Mouse (Mus musculus) mature B cell (primary cell): ENCODE data around the gene Lin28a.

Source experiments
- in situ Hi-C: fragments of 300-500 bp; cut with MboI; formaldehyde crosslinking; loops from 2 replicates; pipeline ENCODE4 v1.14.3; 2019

Gene Lin28a

DNA sequence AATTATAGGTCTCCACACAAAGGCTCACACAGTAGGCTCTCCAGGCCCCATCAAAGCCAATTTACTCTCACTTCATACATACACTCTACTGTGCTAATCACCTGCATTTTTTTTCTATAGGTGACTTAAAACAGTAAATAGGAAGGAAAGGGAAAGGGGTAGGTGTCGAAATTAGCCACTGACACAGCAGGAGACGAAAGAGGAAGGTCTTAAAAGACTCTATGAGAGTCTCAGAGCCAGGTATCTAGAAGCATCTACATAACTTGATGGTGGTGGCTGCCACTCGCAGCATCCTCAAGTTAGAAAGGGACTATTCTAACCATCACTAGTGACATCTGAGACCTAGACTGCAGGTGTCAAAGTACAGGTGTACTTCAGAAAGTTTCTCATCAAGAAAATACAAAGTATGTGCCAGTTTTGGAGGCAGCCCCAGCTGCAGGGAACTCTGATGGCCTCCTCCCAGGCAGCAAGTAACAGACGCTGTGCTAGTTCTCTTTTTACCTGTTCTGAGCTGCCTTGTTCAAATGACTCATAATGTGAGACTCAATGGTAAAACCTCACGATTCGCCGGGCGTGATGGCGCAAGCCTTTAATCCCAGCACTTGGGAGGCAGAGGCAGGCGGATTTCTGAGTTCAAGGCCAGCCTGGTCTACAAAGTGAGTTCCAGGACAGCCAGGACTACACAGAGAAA is 40.5 kb downstream of the Lin28a start:
- in situ Hi-C loops = no loop called here

- in situ Hi-C loops = no loop called here
Measured at GRCm38 (mm10) chr4:133971741-133972140, 46.9 kb downstream of the Lin28a start.

- in situ Hi-C loops = no loop called here
Measured at GRCm38 (mm10) chr4:133970876-133971275, 47.8 kb downstream of the Lin28a start.

DNA sequence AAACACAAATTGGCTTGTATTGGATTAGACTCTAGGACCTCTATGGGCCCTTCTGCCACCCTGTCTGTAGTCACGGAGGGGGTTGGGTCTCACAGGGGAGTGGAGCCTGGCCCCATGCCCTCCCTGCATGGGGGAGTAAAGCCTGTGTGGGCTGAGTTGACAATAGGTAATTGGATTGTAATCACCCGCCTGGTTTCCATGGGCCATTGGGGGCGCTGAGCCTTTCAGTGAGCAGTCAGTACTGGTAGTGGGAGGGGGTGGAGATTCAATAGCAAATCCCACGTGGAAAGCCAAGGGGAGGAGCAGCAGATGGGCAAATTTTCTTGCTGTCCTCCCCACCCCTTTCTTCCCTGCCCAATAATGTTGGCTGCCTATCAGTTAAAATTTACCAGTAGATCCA is 48.4 kb downstream of the Lin28a start:
- in situ Hi-C loops = no loop called here

DNA sequence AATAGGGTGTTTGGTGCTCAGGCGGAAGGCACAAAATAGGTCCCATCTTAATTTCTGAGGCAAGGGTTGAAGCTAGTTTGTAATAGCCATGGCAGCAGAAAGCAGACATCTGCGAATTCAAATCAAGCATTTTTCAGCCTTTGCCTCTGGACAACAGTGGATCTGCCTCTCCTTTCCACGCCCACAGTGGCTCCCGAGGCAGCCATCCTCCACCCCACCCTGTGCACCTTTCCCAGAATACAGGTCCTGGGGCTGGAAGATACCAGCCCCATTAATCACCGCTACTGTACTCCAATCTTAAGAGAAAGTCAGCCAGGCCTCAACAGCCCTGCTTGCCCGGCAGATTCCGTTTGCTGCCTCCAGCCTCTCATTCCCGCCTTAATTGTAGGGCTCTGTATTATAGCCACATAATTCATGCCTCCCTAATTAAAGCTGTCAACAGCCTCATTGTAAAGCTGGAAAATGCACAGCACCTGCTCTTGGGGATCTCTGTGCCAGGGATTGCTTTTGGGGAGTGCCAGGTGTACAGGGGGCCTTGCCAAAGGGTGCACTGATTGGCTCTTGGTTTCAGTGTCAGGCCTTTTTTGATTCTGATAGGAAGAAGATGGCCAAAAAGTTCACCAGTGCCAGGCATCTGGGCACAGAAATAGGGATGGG is 49.4 kb downstream of the Lin28a start:
- in situ Hi-C loops = no loop called here

DNA sequence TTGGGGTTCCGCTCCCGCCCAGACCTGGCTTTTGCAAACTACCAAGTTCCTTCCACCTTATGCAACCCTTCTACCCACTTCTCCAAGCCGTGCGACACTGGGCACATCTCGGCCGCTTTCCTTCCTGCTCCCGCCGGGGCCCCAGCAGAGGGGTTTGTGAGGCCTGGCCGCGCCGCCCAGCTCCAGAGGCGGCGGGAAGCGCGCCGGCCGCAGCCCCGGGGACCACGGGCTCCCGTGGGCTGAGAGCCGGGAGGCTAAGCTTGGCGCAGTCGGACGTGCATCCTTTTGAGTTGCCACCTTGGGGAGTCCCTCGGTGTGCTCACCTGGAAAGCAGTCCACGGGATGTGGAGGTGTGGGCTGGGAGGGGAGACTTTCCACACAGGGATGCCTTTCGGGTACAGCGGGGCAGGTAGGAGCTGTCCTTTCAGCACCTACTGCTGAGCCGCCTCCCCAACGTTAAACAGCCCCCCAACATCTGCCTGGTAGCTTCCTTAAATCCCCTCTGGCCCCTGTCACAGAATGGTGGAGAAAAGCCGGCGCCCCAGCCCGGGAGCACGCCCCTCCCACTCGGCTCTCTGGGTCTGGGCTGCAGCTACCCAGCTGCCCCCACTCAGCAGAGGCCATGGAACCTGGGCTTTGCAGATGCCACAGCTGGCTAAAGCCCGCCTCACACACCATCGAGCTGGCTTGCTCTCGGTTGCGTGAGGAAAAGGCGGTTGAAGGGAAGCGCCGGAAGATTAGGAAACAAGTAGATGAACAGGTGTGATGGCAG is 50.3 kb downstream of the Lin28a start, which contains the start of gene Hmgn2:
Gene Hmgn2, minus strand, starts transcription at position 501 of the 772 bp plus-strand sequence.
- in situ Hi-C loops = no loop called here

DNA sequence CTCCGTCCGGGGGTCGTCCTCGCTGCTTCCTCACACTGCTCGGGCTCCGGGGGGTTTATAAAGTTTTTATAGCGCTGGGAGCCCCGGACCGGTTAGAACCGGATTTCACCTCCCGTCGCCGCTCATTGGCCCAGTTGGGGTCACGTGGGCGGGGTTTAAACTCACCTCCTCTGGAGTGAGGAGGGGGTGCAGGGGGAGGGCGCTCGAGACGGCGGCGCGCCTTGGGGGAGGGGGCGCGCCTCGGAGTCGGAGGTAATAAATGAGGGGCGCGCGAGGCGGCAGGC is 50.8 kb downstream of the Lin28a start:
- in situ Hi-C loops = no loop called here

GRCm38 (mm10) chr4:133967138-133967865 is 51.3 kb downstream of the Lin28a start:
- in situ Hi-C loops = no loop called here

GRCm38 (mm10) chr4:133966271-133966940 is 52.2 kb downstream of the Lin28a start:
- in situ Hi-C loops = no loop called here

DNA sequence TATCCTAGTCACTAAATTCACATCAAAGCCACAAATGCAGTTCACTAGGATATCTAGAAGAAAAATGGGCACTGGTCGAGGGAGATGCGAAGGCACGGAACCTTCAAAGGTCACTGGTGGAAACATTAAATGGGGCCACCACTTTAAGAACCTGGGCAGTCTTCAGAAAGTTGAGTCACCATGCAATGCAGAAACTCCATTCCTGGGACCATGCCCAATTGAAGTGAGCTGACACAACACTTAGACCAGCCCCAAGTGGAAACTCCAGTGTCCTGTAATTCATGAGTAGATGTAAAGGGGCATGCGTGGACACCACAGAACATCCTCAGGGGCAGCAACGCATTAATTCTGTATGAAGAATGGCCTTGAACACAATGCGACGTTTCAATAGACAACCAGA is 56.1 kb downstream of the Lin28a start:
- in situ Hi-C loops = no loop called here

DNA sequence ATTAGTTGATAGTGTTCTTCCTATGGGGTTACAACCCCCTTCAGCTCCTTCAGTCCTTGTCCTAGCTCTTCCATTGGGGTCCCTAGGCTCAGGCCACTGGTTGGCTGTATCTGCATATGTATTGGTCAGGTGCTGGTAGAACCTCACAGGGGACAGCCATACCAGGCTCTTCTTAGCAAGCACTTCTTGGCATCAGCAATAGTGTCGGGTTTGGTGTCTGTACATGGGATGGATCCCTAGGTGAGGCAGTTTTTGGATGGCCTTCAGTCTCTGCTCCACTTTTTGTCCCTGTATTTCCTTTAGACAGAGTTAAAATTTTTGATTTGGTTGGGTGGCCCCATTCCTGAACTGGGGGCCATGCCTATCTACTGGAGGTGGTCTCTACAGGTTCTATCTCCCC is 59.8 kb downstream of the Lin28a start:
- in situ Hi-C loops = no loop called here

- in situ Hi-C loops = no loop called here
Measured at GRCm38 (mm10) chr4:133956358-133956757, 62.3 kb downstream of the Lin28a start.
